Mouse (Mus musculus): ENCODE results near the gene Lnx2.
A peak's percentile ranks its signal among the peaks of the same experiment; 100 is the strongest.

Gene Lnx2

GRCm38 (mm10) chr5:147076026-147076798 is at the start of gene Lnx2:
Gene Lnx2 (minus strand): TSS chr5:147076586.
- peak; percentile 97 to 98 for DNase-seq (ENCODE audit: low spot score in 2 of 2)

- no peak for DNase-seq (ENCODE audit: low spot score in 2 of 2)
These were observed 49.3 kb upstream of the Lnx2 start for GRCm38 (mm10) chr5:147125542-147126185.

- DNase-seq (ENCODE audit: low spot score in 2 of 2): no peak
These were observed 48.4 kb upstream of the Lnx2 start for GRCm38 (mm10) chr5:147124794-147125193.

- no peak for DNase-seq (ENCODE audit: low spot score in 2 of 2)
These were observed 44.8 kb upstream of the Lnx2 start for GRCm38 (mm10) chr5:147121146-147121545.

DNA sequence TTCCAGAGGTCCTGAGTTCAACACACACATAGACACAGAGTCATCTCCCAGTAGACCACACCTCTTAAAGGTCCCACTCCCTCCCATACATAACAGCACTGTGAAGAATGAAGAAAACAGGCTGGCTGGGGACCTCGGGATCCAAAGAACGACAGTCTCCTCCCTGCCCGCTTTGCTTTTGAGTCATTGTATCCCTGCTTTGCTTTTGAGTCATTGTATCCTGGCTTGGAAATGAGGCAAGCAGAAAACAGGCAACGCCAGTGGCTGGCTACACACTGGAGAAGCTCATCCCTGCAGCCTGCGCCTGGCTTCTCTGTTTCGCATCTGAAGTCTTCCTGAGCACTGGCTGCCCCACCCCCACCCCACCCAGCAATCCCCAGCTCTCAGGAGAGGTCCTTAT is 40.6 kb upstream of the Lnx2 start:
- no peak for DNase-seq (ENCODE audit: low spot score in 2 of 2)

DNA sequence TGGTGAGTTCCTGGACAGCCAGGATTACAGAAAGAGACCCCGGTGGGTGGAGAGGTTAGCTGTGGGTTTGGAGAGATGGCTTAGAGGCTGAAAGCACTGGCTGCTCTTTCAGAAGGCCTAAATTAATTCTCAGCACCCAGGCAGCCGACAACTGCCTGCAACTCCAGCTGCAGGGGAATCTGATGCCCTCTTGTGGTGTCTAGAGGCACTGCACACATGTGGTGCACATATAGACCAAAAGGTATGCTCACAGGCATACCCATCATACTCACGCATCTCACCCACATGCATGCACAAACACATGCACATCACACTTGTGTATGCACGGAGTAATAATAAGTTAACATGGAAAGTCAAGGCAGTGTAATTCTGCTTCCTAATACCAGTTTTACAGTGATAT is 39.2 kb upstream of the Lnx2 start:
- DNase-seq (ENCODE audit: low spot score in 2 of 2): no peak

GRCm38 (mm10) chr5:147114738-147115137 is 38.4 kb upstream of the Lnx2 start:
- no peak for DNase-seq (ENCODE audit: low spot score in 2 of 2)

DNA sequence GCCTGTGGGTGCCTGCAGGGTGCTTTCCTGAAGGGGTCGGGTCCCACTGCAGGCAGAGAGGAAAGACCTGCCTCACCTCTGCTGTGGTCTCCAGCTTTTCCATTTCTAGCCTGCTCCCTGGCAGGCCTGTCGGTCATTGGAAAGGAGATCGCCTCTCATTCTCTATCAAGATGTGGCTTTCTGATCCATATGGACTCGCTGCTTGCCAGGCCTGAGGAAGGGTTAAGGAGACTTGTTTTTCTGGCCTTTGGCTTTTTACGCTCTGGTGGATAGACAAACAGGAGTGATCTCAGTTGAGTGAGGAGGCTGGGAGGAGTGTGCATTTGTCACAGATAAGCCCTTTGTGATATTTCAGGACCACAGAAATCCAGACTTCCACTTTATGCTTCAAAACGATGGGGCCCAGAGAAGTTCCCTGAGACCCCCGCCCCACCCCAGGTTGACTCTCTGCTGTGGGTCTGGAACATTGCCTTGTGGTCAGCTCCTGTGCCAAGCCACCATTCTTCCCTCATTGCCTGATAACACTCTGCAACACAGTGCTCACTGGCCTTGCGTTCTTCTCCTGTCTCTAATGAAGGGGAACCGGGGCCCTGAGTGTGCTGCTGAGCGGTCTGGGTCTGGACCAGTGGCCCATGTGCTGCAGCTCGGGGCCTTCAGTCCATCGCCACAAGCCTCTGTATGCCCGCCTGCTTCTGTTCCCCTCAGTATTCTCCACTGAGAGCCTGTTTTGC is 32.6 kb upstream of the Lnx2 start:
- DNase-seq (ENCODE audit: low spot score in 2 of 2): no peak

DNA sequence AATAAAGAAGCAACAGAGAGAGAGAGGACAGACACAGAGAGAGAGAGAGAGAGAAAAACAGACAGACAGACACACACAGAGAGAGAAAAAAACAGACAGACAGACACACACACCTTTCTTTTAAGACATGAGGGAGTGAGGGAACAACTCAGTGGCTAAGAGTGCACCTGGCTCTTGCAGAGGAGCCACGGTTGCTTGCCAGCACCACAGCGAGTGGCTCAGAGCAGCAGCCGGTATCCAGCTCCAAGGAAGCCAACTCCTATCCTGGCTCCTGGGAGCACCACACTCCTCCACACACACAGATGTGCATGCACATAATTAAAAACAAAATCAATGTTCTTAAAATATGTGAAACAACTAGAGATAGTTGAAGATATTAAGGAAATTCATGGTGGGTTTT is 30.9 kb upstream of the Lnx2 start:
- DNase-seq (ENCODE audit: low spot score in 2 of 2): no peak

GRCm38 (mm10) chr5:147102295-147102694 is 25.9 kb upstream of the Lnx2 start:
- DNase-seq (ENCODE audit: low spot score in 2 of 2): no peak

GRCm38 (mm10) chr5:147100180-147100579 is 23.8 kb upstream of the Lnx2 start:
- no peak for DNase-seq (ENCODE audit: low spot score in 2 of 2)

DNA sequence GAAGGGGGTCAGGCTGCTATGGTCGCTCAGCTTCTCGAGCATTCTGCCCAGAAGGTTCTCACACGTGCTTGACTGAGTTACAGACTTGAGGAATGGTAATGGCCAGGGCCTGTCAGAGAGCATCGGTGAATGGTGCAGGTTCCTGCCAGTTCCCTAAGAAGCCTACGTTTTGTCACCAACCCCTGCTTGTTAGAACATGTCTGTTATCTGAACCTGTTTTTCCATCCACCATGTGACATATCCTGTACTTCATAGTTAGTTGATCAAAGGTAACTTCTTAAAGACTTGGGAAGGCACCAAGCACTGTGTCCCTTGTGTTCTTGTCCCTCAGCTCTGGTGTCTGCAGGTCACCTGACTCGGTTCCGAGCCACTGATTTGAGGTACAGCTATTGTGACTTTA is 22.3 kb upstream of the Lnx2 start:
- no peak for DNase-seq (ENCODE audit: low spot score in 2 of 2)

GRCm38 (mm10) chr5:147096586-147096985 is 20.2 kb upstream of the Lnx2 start:
- no peak for DNase-seq (ENCODE audit: low spot score in 2 of 2)

DNA sequence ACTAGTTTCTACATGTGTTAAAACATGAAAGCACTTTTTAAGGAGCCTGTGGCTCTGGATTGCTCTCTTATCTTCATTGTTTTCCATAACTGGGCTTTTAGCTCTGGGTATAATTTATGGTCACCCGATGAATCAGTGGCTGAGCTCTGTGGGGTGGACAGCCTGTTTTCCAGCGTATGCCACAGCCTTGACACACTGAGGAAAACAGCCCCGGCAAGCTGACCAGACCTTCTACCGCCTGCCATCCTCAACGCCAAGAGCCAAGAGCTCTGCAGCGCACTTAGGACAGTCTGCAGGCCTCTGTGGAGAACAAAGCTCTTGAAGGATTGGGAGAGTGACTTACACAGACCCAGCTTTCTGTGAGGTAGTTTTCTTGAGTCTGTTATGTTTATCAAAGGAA is 17.9 kb upstream of the Lnx2 start:
- DNase-seq (ENCODE audit: low spot score in 2 of 2): no peak

DNA sequence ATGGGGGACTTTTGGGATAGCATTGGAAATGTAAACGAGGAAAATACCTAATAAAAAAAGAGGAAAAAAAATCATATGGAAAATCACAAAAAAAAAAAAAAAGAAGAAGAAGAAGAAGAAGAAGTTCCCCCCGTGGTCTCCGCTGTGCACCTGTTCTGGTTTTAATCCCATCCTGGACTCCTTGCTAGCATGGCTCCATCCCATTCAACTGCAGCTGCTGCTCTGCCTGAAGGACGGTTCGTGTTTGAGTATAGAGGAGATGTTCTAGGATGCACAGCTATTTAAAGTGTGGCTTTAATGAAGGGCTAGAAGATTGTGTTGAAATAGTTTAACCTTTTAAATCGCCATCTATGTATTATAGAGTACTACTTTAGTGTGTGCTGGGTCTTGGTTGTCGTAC is 16.1 kb upstream of the Lnx2 start:
- no peak for DNase-seq (ENCODE audit: low spot score in 2 of 2)

DNA sequence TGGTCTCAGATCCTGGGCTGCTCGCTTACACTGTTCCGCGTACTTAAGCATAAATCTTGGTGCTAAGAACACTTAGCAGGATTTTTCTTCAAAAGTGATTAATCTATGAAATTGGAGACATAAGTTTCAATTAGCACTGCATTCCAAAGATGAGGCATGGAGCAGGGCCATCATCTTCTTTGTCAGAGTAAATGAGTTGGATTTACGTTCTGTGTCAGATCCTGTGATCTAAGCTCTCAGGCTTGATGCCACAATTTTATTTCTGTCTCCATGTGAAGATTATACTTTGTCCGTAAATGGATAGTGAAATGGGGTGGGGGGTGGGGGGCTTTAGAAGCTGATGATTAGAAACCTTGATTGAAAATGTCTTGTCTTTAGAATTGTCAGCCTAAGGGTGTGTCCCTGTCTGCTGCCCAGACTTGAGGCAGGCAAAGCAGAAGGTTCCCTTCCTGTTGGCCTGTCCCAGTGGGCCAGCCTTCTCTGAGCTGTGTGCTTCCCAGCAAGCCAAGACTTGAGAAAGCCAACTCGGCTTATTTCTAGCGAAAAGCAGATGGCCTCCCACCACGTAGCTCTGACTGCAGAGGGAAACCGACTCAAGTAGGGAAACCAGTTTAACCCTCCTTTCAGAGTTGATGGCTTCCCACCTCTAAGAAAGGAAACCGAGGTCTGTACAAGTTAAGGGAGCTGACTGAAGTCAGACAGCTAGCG is 14.0 kb upstream of the Lnx2 start:
- DNase-seq (ENCODE audit: low spot score in 2 of 2): no peak

GRCm38 (mm10) chr5:147089836-147090235 is 13.4 kb upstream of the Lnx2 start:
- no peak for DNase-seq (ENCODE audit: low spot score in 2 of 2)

GRCm38 (mm10) chr5:147086816-147087215 is 10.4 kb upstream of the Lnx2 start:
- DNase-seq (ENCODE audit: low spot score in 2 of 2): no peak

GRCm38 (mm10) chr5:147085201-147085894 is 9.0 kb upstream of the Lnx2 start:
- no peak for DNase-seq (ENCODE audit: low spot score in 2 of 2)

- no peak for DNase-seq (ENCODE audit: low spot score in 2 of 2)
These were observed 1.9 kb upstream of the Lnx2 start for GRCm38 (mm10) chr5:147078110-147078900.
